Mouse (Mus musculus): ENCODE measurements at regions not wholly inside any gene's neighbourhood (a gene's known extent, or its start where the extent isn't known, plus 50 kb on each side); places are given as distances from the start of the nearest gene placed in this dataset.

DNA sequence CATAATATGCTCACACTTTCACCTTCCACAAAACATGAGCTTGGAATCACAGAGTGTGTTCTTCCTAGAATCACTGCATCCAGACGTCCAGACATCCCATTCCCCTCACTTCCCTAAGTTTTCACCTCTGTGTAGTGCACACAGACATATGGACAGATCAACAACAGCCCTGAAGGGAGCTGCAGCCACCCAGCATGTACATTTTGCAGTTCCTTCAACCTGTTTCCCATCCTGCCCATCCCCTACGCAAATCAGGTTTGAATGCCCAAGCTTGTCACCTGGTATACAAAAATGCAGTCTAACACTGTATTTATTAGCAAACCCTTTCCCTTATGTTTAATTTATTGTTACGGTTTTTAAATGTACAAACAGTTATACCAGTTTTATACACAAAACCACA lies 294.4 kb upstream of the Prkd1 start:
- in situ Hi-C loops (cut with MseI, MboI): loop anchor here (10.0 kb wide), 1 partner anchor 629 kb away; no protein-coding TSS in a partner anchor

DNA sequence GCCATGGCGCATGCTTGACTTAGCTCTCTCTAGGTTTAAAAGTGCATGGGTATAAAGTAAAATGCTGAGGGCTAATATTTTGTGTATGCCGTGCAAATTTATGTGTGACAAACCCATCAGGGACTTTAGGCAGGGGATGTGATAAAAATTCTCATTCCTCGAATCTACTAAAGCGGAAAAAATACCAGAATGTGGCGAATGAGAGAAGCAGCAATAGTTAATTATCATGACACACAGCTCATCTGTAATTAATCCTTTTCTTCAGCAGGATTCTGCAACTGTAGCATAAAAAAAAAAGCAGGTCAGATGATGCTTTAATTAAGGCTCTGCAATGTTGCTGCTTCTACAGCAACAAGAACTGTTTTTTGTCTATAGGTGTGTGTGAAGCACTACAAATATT lies 286.6 kb upstream of the Prkd1 start:
- in situ Hi-C loops (cut with MseI, MboI): no loop called here

DNA sequence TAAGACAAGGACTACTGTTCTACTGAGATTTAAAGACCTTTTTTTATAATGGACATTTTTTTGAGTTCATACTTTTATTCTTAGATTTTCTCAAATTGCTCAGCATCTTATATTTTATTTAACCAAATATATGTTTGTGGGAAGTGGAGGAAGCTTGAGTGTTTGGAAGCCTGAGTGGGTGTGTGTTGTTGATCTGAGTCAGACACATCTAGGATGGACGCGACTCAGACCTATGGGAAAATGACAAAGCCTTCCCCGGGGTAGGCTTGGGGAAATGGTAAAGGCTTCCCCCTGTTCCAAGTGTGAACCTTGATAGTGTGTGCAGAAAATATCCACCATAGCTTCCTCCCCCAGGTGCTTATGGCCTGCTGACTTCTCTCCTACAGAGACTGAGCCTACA lies 283.6 kb upstream of the Prkd1 start:
- in situ Hi-C loops (cut with MseI, MboI): no loop called here

DNA sequence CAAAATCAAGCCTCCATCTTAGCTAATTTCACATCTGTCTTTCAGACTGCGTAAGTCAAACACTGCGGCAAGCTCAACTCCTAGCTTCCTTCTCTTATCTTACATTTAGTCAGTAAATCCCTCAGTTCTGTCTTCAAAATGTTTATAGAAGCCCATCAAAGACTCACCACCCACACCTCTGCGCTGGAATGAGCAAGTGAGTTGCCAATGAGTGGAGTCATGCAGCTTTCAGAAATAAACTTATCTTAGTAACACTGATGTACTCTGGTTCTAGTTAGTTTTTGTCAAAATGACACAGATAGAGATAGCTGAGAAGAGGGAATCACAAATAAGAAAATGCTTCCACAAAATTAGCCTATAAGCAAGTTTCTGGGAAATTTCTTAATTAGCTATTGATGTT lies 280.7 kb upstream of the Prkd1 start:
- in situ Hi-C loops (cut with MseI, MboI): no loop called here

DNA sequence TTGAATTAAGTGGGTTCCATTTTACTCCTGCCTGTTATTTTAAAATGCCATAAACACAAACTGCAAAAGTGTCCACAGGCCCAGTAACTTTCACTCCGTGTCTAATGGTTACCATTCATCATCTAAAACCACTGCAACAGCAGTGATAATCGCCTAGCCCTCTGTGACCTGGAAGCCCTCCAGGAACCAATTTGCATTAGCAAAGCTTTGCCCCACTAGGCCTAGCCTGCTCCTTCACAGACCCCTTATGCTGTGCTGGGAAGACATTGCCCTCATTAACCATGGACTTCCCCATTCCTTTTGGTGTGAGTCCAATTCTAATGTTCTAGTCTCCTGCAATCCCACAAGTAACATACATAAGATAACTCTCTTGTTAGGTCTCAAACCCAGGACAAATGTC lies 277.3 kb upstream of the Prkd1 start:
- in situ Hi-C loops (cut with MseI, MboI): no loop called here

DNA sequence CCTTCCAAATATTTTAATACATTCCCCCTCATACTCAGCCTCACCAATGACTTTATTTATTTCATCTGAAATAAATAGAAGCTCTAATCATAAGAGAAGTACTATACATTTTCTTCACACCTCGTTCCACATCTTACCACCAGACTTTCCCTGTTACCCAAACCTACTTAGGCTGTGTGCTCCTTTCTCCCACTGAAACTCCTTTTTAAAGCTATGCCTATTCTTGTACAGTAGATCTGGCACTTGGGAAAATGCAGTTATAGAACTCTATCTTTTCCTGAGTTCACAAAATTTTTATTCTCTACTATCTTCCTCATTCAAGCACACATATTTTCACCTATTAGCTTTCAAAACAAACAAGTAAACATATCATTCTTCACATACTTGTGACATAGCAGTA lies 272.8 kb upstream of the Prkd1 start:
- in situ Hi-C loops (cut with MseI, MboI): no loop called here

DNA sequence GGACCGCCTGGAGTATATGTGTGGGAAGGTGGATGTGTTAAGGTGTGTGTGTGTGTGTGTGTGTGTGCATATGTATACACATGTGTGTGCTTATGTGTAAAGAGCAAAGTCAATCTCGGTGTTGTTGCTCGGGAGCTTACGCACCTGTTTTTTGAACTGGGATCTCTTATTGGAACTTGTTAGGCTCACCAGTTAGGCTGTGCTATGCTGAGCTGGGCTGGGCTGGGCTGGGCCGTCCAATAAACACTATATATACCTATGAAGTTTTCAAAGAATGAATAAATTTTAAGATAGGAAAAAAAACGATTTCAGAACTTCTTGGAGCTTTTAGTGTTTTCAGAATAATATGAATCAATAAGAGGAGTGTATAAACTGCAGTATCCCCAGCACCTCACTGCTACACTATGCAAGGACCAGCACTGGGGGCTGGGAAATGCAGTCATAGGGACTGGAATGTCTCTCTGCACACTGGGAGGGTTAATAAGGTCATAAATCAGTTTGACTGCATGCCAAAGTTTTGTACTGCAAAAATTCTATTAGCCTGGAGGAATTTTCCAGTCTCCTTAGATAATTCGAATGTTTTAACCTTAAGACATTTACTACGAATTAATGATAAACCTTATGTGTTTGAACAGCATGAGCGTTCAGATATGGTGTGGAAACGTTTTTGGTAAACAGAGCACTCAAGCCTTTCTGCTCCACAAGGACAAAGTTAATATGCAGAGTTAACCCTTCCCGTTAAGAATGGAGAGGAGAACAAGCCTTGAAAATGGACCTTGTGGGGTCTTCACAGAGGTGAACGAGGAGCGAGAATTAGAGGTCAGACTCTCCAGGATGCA lies 250.9 kb upstream of the Prkd1 start:
- in situ Hi-C loops (cut with MseI, MboI): no loop called here

DNA sequence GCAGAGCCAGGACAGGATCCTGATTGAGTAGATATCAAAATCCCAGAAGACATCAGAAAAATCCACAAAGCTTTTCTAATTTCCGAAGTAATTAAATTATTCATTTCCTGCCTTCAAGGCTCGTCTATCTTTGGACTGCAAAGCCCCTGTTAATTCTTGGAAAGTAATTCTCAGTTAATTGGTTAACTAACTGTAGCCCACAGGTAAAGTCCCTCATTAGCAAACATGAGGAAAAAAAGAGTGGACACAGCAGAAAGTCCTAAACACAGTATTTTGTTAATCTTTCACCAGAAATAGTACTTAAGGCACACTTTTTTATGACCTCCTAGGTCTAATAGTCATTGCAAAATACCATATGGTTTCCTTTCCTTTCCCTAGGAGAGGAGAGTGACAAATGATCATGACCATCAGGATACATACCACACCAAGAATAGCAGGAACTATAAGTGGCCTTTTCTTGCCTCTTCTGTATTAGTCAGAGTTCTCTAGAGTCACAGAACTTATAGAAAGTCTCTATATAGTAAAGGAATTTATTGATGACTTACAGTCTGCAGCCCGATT lies 248.8 kb upstream of the Prkd1 start:
- in situ Hi-C loops (cut with MseI, MboI): no loop called here

DNA sequence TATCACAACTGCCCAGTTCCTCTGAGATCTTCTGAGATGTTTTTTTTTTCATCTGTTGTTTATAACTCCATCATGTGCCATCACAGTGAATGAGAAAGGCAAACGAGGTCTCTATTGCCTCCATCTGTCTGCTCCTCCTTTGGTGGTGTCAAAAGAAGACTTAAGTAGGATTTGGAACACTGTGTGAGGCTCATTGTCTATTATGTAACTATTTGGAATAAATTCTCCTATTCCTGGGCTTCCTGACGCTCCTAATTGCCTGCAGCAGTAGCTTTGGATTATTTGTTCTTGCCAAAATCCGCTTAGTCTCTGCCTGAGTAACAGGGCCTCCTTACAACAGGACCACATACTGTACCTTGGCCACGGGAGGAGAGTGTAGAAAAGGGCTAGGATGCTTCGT lies 244.7 kb upstream of the Prkd1 start:
- in situ Hi-C loops (cut with MseI, MboI): no loop called here

DNA sequence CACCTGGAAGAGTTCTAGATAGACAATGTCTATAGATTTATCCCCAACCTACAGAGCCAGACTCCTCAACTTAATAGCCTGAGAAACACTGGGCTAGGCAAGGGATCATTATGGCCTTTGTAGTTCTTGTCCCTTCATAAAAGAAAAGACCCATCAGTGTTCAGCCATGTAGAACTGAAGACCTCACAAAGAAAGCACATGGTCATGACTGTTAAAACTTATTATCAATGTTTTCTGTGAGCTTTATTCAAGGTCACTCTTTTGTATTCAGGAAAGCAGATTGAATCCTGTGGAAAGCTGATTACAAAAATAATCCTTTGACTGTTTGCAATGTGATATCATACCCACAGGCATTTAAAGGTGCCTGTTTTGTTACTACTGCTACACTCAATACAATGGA lies 226.9 kb upstream of the Prkd1 start:
- in situ Hi-C loops (cut with MseI, MboI): no loop called here

DNA sequence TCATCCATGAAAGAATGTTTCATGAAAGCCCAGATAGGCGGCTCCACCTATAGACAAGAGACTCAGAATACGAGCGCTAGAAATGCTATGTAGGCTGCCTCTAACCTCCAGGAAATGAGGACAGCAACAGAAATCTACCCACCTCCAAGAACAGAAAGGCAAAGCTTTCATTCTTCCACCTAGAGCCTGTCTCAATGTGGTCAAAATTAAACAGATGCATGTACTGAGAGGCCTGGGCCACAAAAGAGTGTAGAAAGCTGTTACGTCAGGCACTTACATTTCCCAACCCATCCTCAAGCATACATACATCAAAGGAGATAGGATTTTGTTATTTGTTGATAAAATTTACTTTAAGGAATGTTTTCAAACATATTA lies 225.1 kb upstream of the Prkd1 start:
- in situ Hi-C loops (cut with MseI, MboI): no loop called here

DNA sequence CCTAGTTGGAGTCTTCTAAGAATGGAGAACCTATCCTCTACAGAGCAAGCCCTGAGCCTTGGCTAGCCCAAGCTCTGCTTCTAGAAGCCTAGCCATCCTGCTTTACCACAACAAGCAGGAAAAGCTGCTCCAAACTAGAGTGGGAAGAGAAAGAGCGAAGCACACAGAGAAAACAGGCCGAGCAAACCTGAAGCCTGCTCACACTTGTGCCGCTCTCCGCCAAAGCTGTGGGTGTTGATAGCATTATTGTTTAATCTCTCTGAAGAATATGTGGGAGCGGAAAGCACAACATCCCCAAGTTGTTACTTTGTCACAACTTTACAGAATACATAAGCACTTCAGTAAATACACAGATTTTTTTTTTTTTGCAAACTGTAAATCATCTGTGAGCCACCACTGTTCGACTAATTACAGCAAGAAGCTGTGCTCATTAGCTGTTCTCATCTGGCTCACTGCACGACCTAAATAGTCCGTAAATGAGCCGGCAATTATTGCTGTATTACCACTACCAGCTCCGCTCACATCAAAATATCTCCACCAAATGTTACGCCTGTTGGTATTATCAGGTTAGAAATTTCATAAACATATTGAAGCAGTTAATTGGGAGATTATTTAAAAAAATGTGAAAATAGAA lies 224.6 kb upstream of the Prkd1 start:
- in situ Hi-C loops (cut with MseI, MboI): no loop called here

DNA sequence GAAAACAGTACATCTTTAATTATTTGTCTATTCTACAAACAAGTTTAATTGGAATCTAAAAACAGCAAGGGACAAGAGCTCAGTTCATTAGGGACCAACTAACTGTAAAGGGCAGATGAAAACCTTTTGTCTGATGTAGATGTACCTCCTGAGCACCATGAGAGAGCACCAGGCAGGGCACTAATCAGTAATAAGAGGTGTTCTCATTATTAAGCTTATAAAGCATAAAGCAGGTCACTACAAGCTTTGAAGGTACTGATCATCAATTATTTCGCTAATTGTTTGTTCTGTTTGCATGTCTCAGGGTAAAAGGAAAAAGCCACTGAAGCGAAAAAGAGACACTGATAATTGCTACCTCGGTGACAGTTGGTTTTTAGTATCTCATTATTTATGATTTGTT lies 202.7 kb upstream of the Prkd1 start:
- in situ Hi-C loops (cut with MseI, MboI): no loop called here

DNA sequence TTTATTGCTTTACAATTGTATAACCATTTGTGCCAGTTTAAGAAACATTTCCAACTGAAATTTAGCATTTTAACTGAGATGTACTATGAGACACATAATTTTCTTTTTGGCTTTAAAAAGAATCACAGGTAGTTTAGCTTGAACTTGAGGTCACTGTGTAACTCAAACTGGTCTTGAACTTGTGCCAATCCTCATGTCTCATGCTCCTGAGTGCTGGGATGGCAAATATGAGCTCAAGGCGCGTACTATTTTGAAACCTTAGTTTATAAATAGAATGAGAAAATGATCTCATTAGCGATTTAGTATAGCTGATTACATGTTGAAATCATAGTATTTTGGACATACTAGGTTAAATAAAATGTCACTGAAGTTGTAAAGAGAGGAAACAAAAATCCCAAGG lies 199.1 kb upstream of the Prkd1 start:
- in situ Hi-C loops (cut with MseI, MboI): no loop called here

DNA sequence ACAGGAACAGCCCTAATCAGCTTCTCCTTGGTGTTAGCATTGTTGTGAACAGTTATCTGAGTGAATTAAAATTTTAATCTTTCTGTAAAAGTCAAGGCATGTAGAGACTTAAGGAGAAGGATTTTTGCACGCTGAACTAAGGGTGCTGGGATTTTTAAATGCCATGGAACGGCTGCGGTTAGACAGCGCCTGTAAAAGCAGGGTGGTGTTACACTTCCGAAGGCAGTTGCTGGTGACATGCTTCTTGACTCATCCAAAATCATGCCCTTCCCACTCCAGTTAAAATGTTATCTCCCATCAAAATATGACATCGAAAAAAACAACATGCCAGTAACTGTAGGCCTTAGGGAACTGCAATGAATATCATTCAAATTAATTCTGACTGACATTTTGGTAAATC lies 193.8 kb upstream of the Prkd1 start:
- in situ Hi-C loops (cut with MseI, MboI): no loop called here

DNA sequence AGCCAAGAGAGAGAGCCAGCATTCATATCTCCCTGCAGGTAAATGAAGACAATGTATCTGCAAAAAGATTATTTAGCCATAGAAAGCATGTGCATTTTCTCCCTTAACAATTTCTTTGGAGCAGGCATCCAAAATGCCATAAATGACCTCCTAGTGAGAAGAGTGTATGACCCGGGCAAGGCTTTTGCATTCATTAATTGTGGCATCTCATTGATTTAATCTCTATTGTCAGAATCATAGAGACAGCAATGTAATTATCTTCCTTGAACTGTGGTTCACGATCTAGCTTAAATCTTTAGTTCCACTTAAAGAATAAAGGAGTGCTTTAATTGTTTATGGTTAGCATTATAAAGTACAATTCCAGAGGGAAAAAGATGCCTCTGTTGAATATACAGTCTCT lies 190.5 kb upstream of the Prkd1 start:
- in situ Hi-C loops (cut with MseI, MboI): no loop called here

DNA sequence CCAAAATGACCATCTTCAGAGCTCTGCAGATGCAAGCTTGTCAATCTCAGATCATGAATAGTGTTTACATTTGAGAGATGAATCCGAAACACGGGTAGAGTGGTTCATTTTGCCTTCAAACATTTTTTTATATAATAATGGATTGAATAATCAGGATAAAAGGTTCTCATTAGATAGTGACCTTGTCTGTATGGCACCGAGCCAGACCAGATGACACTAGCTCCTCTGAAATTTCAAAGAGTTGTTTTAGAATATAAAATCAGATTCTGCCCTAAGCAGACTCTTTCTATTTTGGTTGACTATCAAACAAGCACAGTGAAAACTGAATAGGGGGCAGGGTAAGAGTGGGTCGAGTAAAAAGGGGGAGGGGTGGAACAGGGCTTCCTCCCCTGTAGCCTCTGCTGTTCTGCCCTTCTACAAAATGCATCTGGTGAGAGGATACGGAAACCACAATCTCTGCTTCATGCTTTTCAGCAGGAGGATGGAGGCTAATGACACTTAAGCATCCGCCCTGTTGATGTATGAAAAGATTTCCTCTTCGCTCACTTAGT lies 159.9 kb upstream of the Prkd1 start:
- in situ Hi-C loops (cut with MseI, MboI): no loop called here

DNA sequence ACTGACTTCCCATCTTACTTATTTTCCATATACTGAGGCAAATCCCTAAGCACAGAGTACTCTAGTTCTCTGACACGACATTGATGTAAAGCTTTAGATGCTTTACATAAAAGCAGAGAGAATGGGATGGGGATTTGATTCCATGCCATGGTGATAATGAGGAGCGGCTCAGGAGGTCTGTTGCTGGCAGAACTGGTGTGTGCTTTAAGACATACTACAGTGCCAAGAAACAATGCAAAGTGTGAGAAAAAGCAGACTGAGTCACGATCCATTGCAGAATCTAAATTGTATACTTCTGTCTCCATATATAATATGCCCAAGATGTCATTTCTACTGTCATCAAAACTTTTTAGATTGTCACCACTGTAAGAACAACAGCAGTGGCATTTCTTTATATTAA lies 155.5 kb upstream of the Prkd1 start:
- in situ Hi-C loops (cut with MseI, MboI): no loop called here

DNA sequence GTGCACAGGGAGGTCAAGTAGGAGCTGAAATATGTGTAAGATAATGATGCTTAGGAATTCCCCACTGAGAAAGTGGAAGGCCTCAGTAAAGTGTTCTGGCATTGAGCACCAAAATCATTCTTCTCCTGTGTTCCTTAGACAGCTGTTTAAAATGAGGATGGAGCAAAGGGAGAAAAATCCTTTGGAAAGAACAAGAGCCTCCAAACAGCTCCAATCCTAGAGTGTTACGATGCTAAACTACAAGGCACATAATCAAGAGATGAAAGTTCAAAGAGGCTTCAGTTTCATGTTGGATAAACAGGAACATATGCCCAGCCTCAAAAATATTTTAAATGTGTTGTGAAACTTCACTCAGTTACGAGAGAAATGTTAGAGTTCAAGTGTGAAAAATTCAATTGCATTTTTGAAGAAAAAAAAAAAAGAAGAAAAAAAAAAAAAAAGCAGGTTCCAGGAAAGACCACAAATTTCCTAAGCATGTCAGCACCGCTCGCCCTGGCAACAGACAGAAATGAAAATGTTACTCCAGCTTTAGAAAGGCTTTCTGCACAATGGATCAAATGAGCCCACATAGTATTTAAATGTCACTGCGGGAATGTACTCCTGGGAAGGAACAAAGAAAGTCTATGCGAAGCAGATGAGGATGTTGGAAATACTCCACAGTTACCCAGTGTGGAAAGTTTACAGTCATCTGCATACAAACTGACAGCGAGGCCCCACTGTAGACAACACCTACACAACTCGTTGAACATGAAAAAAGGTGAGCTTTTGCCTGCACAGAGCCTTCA lies 116.5 kb upstream of the Prkd1 start:
- in situ Hi-C loops (cut with MseI, MboI): no loop called here

DNA sequence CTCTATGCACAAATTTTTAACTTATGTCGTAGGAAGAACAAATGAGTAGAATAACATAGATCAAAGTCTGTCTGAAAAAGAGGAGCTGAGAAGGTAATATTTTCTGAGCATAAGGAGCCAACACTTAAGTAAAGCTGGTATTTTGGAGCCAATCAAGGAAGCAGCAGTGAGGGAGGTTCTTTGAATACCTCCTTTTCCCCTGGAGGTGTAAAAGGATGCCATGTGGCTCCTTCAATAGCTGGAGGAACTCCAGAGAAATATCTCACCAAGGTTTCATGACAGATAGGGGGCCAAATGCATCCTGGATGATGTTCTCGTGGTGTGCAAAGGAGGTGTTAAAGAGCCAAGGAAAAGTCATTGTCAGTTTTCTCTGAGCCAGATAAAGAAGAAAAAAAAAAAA lies 115.6 kb upstream of the Prkd1 start:
- in situ Hi-C loops (cut with MseI, MboI): no loop called here

DNA sequence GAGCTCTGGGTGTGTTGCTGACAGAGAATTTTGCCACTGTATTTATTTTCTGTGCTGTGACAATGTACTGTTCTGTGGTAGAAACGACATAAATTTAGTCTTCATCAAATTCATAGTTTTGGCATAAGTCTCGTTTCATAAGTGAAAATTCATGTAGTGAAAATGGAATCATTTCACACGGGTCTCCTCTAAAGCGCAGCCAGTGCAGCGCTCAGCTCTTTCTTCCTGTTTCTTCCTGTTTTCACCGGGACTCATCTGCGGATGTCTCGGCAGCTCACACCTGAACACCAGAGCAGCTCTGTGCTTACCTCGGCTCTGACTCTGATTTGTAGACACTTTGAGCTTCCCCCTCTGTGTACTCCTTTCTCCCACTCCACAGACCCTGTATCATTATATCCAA lies 85.2 kb upstream of the Prkd1 start:
- in situ Hi-C loops (cut with MseI, MboI): no loop called here

DNA sequence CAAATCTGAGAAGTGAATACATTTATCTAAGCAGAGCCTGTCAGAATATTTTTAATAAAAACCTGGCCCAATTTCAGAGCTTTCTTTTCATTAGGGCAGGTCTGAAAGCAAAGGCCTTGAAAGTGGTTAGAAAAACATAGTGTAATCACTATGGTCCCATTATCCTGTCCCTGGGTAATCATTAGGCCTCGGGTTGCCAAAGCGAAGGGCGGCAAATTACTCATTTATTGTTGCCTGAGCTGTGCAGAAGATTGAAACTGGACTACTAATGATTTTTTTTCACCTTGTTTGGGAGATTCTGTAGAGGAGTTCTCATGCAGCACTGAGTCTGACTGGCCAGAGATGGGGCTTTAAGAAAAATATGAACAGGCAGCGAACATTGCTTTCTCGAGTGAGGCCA lies 63.7 kb upstream of the Prkd1 start:
- in situ Hi-C loops (cut with MseI, MboI): no loop called here

Data from mouse trophoblast stem cell (cell line).